ENCODE assay signal across 18 mouse cellular contexts in genomic region chr1:120042421-120042820, GRCm38 (mm10). TPM values are rescaled to one million over a fixed set of nuclear protein-coding genes. Genes with fewer than 3 reads are reported as not detected.
"Had no signal": no experiment of that assay in that cellular context is flagged by ENCODE, and none has a peak within 500 bp of the region (broad histone marks: within the 10 kb centered on the region; RNA-seq: fewer than 3 reads in every experiment).

No protein-coding gene starts in this region.

- H3K36me3 ChIP-seq: lung, embryonic 15.5 days; midbrain, embryonic 10.5 days; midbrain, embryonic 12.5 days; neural tube, embryonic 13.5 days; neural tube, embryonic 15.5 days; stomach, embryonic 15.5 days had no signal

- H3K4me3 ChIP-seq: lung, embryonic 15.5 days; midbrain, embryonic 10.5 days; midbrain, embryonic 12.5 days; myocyte; neural tube, embryonic 13.5 days; neural tube, embryonic 15.5 days; stomach, embryonic 15.5 days had no signal

- DNase-seq: liver, postnatal 0 days; lung, adult 2 months; lung, postnatal 10 days; midbrain, embryonic 14.5 days; right cerebral cortex, postnatal 14 days; thymus, adult 2 months; thymus, postnatal 25 days; thymus, postnatal 4 days had no signal

- H3K9me3 ChIP-seq: lung, embryonic 15.5 days; midbrain, embryonic 10.5 days; midbrain, embryonic 12.5 days; neural tube, embryonic 13.5 days; neural tube, embryonic 15.5 days; stomach, embryonic 15.5 days had no signal

- H3K9ac ChIP-seq: liver, postnatal 0 days; lung, embryonic 15.5 days; midbrain, embryonic 12.5 days; neural tube, embryonic 13.5 days; neural tube, embryonic 15.5 days; stomach, embryonic 15.5 days had no signal

- H3K4me1 ChIP-seq: lung, embryonic 15.5 days; midbrain, embryonic 10.5 days; midbrain, embryonic 12.5 days; neural tube, embryonic 13.5 days; neural tube, embryonic 15.5 days; stomach, embryonic 15.5 days had no signal

- H3K27ac ChIP-seq: lung, embryonic 15.5 days; midbrain, embryonic 10.5 days; midbrain, embryonic 12.5 days; neural tube, embryonic 13.5 days; neural tube, embryonic 15.5 days; stomach, embryonic 15.5 days; stomach, postnatal 0 days had no signal

RNA-seq across cellular contexts. Expression of gene Tmem37, which starts 31.5 kb away (rescaled TPM):
- total RNA-seq: megakaryocyte, adult 5-6 weeks; megakaryocyte-erythroid progenitor cell, adult 5-6 weeks had no signal

RNA-seq across cellular contexts. Expression of gene Sctr, which starts 35.7 kb away (rescaled TPM):
- total RNA-seq: megakaryocyte, adult 5-6 weeks; megakaryocyte-erythroid progenitor cell, adult 5-6 weeks had no signal

RNA-seq across cellular contexts. Expression of gene Cfap221, which starts 45.4 kb away (rescaled TPM):
- total RNA-seq: megakaryocyte, adult 5-6 weeks; megakaryocyte-erythroid progenitor cell, adult 5-6 weeks had no signal
